Mouse (Mus musculus): ENCODE results near the gene Ddc.
A peak's percentile ranks its signal among the peaks of the same experiment; 100 is the strongest.

The Ddc gene

GRCm38 (mm10) chr11:11897645-11898357 is at the start of gene Ddc:
Ddc (minus strand) TSS chr11:11898144.
- peak; percentile 54 for DNase-seq

GRCm38 (mm10) chr11:11945766-11946165 is 47.8 kb upstream of the Ddc start:
- DNase-seq: no peak

GRCm38 (mm10) chr11:11944814-11945213 is 46.9 kb upstream of the Ddc start:
- DNase-seq: no peak

GRCm38 (mm10) chr11:11944082-11944349 is 46.1 kb upstream of the Ddc start:
- no peak for DNase-seq

GRCm38 (mm10) chr11:11943240-11944081 is 45.5 kb upstream of the Ddc start:
- no peak for DNase-seq

GRCm38 (mm10) chr11:11942320-11943217 is 44.6 kb upstream of the Ddc start:
- DNase-seq: peak; percentile 21

- no peak for DNase-seq
Measured at GRCm38 (mm10) chr11:11940833-11941681, 43.1 kb upstream of the Ddc start.

- no peak for DNase-seq
Measured at GRCm38 (mm10) chr11:11939611-11940010, 41.7 kb upstream of the Ddc start.

GRCm38 (mm10) chr11:11938591-11938990 is 40.6 kb upstream of the Ddc start:
- no peak for DNase-seq

- DNase-seq: no peak
Measured at GRCm38 (mm10) chr11:11937340-11938030, 39.5 kb upstream of the Ddc start.

GRCm38 (mm10) chr11:11934808-11935207 is 36.9 kb upstream of the Ddc start:
- no peak for DNase-seq

GRCm38 (mm10) chr11:11932102-11932789 is 34.3 kb upstream of the Ddc start:
- no peak for DNase-seq

GRCm38 (mm10) chr11:11931688-11932087 is 33.7 kb upstream of the Ddc start:
- no peak for DNase-seq

GRCm38 (mm10) chr11:11930527-11930926 is 32.6 kb upstream of the Ddc start:
- no peak for DNase-seq

- DNase-seq: no peak
Measured at GRCm38 (mm10) chr11:11929059-11929458, 31.1 kb upstream of the Ddc start.

GRCm38 (mm10) chr11:11928586-11928985 is 30.6 kb upstream of the Ddc start:
- DNase-seq: peak; percentile 50

- no peak for DNase-seq
Measured at GRCm38 (mm10) chr11:11923900-11924299, 26.0 kb upstream of the Ddc start.

- DNase-seq: no peak
Measured at GRCm38 (mm10) chr11:11923345-11923744, 25.4 kb upstream of the Ddc start.

- no peak for DNase-seq
Measured at GRCm38 (mm10) chr11:11922106-11922505, 24.2 kb upstream of the Ddc start.

- DNase-seq: no peak
Measured at GRCm38 (mm10) chr11:11907703-11908413, 9.9 kb upstream of the Ddc start.

Measured in kidney, adult 18-20 months (tissue).